Mouse (Mus musculus) liver, adult 2 months (tissue): Measurements from ENCODE around the gene Vars2. TPM values are rescaled to one million over a fixed set of nuclear protein-coding genes. Genes with fewer than 3 reads are reported as not detected.
A peak's percentile ranks its signal among the peaks of the same experiment; 100 is the strongest.

ENCODE experiments used
- DNase-seq: peaks from one replicate; pipeline ENCODE4 v3.0.0-alpha.2; 2011; ENCODE audit warnings: low read depth, low spot score; ENCODE audit errors: extremely low read depth
- H3K27ac ChIP-seq: fragments of 200-500 bp; replicated peaks from 2 replicates; pipeline ENCODE4 v1.5.1; 2012; ENCODE audit warnings: low read depth, mild to moderate bottlenecking, control low read depth, inconsistent platforms, low read length; ENCODE audit not compliant: insufficient read depth
- H3K27me3 ChIP-seq: fragments of 200-500 bp; 2 replicates; pipeline ENCODE4 v1.6.1; 2012; ENCODE audit warnings: mild to moderate bottlenecking, moderate library complexity, low read length, inconsistent platforms; ENCODE audit not compliant: control insufficient read depth, insufficient read depth
- H3K36me3 ChIP-seq: fragments of 200-500 bp; 2 replicates; pipeline ENCODE4 v1.6.1; 2012; ENCODE audit warnings: low read length, inconsistent platforms; ENCODE audit not compliant: control insufficient read depth, insufficient read depth
- H3K4me1 ChIP-seq: fragments of 200-500 bp; 2 replicates; pipeline ENCODE4 v1.6.1; 2011; ENCODE audit warnings: low read length; ENCODE audit not compliant: control insufficient read depth, insufficient read depth
- H3K4me3 ChIP-seq: fragments of 200-500 bp; 2 replicates; pipeline ENCODE4 v1.5.1; 2011; ENCODE audit warnings: low read depth, mild to moderate bottlenecking, control low read depth, low read length, moderate library complexity; ENCODE audit not compliant: insufficient read depth
- H3K79me2 ChIP-seq: fragments of 200-500 bp; 2 replicates; pipeline ENCODE4 v1.6.1; 2012; ENCODE audit warnings: inconsistent platforms, mild to moderate bottlenecking, low read length, moderate library complexity; ENCODE audit not compliant: control insufficient read depth, insufficient read depth
- H3K9ac ChIP-seq: fragments of 200-500 bp; 2 replicates; pipeline ENCODE4 v1.6.1; 2012; ENCODE audit warnings: low read depth, mild to moderate bottlenecking, control low read depth, inconsistent platforms, low read length
- CTCF ChIP-seq: fragments of 200-500 bp; IDR thresholded peaks from 2 replicates; pipeline ENCODE4 v1.5.1; 2011; ENCODE audit warnings: low read depth, low read length, control low read depth
- POLR2A ChIP-seq: fragments of 200-500 bp; IDR thresholded peaks from 2 replicates; pipeline ENCODE4 v1.6.1; 2011; ENCODE audit warnings: low read length, control low read depth; ENCODE audit not compliant: insufficient read depth; ENCODE audit errors: extremely low read depth
- WGBS: fragments of 180-500 bp; shearing (Covaris S2); methylation state at CpG from one replicate; pipeline ENCODE4 v1.1.7; 2018; 5-methylcytosine and 5-hydroxymethylcytosine counted together
- polyA plus RNA-seq: library from polyadenylated mRNA; depleted of rRNA; stranded (reverse); fragments of >200 nt; gene quantifications from 2 replicates; pipeline ENCODE4 v1.2.3, GENCODE M21; 2012; rRNA removed
- total RNA-seq: library from RNA; depleted of rRNA; stranded (reverse); fragments of >200 nt; gene quantifications from 2 replicates; pipeline ENCODE4 v1.2.3, GENCODE M21; 2014; rRNA removed

Gene Vars2
- total RNA-seq: 6.6 and 11.1 TPM in 2 replicates
- 22.6 and 29.6 TPM in 2 replicates for polyA plus RNA-seq

DNA sequence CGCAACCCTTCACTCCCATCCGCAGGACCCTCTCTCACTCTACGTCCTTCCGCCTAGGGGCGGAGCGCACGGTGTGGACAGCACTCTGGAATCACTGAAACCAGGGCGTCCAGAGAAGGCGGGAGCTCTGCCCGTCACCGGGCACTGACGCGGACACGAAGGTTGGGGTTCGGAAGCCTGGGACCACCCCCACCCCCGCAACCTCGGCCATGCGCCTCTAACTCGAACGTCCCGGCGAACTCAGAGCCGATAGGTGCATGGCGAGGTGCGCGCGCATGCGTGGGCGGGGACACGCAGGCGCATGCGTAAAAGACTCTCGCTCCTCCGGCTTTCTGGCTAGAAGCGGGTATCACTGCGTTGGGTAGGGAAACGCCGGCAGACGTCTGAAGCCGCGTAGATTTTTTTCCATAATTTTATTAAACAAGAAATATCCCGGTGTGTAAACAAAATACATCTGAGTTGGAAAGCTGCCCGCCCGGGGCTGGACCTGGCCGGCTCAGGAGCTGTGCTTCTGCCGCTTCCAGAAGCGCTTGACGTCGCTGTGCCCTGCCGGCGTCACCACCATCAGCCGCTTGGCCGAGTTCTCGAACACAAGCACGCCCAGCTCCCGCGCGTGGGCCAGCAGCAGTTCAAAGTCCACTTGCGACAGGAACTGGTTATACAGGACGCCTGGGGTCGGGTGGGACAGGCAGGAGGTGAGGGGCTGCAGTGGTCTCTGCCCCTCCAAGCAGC lies at the start of gene Vars2:
TSS of gene Vars2 (minus strand) at position 259 of the 732 bp plus-strand sequence.
- H3K27ac ChIP-seq: peak within 1 kb of the TSS; percentile 42
- H3K9ac ChIP-seq: peak within 1 kb of the TSS; percentile 79
- no peaks in the 10 kb centered on the region for H3K79me2 ChIP-seq
- DNase-seq: peak; percentile 80
- H3K4me3 ChIP-seq: peak within 1 kb of the TSS; percentile 66
- TF ChIP-seq CTCF: no peak; the same call in 1 of the 2 replicates
- peak; percentile 84 for TF ChIP-seq POLR2A
- 0 out of 2 replicates have a peak, but pooled peaks cover 2% of the 10 kb centered on the region for H3K4me1 ChIP-seq
- H3K27me3 ChIP-seq: no peaks in the 10 kb centered on the region
- under 1% methylated on average over 61 of the region's 61 CpGs for whole genome bisulfite sequencing
- H3K36me3 ChIP-seq: no peaks in the 10 kb centered on the region; the same call in 1 of the 2 replicates

DNA sequence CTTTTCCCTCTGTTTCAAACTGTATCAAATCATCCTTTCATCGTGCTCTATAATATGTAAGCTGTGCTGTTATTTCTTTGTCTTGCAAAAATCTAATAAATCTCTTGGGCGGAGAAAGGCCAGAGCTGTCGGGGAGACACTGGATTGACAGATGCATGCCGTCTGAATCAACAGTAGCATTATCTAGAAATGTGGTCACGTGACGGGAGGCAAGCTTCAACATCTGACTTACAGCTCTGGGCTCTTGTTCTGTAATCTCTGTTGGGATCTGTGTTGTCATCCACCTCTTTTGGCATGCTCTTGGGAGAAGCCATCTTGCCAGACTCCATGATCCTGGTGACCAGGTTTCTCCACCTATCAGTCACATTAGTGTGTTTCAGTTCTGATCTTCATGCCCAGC lies 49.7 kb upstream of the Vars2 start:
- no peaks in the 10 kb centered on the region for H3K4me1 ChIP-seq
- H3K79me2 ChIP-seq: no peaks in the 10 kb centered on the region
- no peaks in the 10 kb centered on the region for H3K27me3 ChIP-seq
- H3K27ac ChIP-seq: no peak overlapping the region
- no peak overlapping the region for H3K9ac ChIP-seq
- 93% methylated on average over 6 of the region's 6 CpGs for WGBS
- no peak overlapping the region for H3K4me3 ChIP-seq
- H3K36me3 ChIP-seq: no peaks in the 10 kb centered on the region
- no peak for DNase-seq
- TF ChIP-seq POLR2A (no peak), CTCF (no peak)

DNA sequence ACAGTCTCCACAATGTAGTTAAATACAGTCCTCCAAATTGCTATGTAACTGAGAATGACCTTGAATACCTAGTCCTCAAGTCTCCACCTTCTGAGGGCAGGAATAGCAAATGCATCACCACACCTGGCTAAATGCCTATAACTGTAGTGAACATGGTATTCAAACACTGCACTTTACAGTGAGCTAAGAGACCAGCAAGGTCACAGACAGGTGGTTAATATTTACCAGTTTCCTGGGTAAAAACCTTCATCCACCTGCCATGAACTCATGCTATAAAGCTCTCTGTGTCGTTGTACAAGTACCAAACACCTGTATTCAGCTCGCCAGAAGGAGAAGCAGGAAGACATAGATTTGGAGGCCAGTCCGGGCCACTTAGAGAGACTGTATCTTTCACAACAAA lies 48.7 kb upstream of the Vars2 start:
- TF ChIP-seq POLR2A: no peak
- TF ChIP-seq CTCF: no peak
- Histone ChIP-seq H3K79me2 (no peaks in the 10 kb centered on the region), H3K36me3 (no peaks in the 10 kb centered on the region), H3K4me3 (no peak overlapping the region), H3K4me1 (no peaks in the 10 kb centered on the region), H3K9ac (no peak overlapping the region), H3K27ac (no peak overlapping the region), H3K27me3 (no peaks in the 10 kb centered on the region)
- WGBS: 50% methylated on average over 3 of the region's 3 CpGs
- no peak for DNase-seq

DNA sequence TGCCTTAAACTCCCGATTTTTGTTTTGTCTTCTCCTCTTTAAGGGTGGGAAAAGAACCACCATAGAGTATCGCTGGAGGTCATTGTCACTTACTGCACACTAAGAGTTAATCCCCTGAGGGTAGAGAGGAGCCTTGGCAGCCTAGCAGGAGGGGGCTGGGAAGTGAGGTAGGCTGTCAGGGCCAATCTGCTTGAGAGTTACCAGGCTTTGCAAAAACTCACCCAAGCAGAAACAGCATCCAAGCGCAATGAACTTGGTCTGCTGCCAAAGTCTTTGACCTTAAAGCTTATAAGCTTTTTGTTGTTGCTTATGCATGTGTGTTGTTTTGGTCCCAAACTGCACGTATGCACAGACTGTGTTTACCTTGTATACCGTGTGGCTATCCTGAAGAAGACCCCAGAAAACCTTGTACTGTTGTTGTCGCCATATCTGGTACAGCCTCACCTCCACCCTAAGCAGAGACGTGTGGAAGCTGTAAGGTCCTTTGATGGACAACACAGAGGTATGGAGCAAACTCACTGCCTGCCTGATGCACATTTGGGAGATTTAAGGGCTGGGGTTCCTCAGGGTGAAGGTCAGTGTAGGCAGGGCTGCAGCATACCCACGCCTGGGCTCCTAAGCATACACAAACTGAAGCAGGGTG lies 43.4 kb upstream of the Vars2 start:
- TF ChIP-seq CTCF (no peak), POLR2A (no peak)
- Histone ChIP-seq H3K27ac (no peak overlapping the region), H3K4me3 (no peak overlapping the region), H3K27me3 (no peaks in the 10 kb centered on the region), H3K36me3 (no peaks in the 10 kb centered on the region), H3K4me1 (no peaks in the 10 kb centered on the region), H3K79me2 (no peaks in the 10 kb centered on the region), H3K9ac (no peak overlapping the region)
- WGBS: 54% methylated on average over 8 of the region's 8 CpGs
- DNase-seq: no peak

DNA sequence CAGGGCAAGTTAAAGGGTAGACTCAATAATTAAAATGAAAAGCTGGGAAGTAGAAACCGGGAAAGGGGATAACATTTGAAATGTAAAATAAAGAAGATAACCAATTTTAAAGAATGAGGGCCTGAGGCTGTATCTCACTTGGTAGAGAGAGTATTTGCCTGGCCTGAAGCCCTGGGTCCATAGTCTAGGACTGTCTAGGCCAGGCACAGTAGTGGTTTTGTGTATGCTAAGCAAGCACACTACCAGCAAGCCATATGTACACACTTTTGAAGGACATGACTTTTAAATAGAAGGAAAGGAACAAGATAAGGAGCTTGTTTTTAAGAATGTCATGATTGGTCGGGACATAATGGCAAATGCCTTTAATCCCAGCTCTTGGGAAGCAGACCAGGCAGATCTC lies 41.2 kb upstream of the Vars2 start:
- no peaks in the 10 kb centered on the region for H3K4me1 ChIP-seq
- WGBS: 42% methylated on average over 2 of the region's 2 CpGs
- no peak overlapping the region for H3K27ac ChIP-seq
- H3K79me2 ChIP-seq: no peaks in the 10 kb centered on the region
- H3K4me3 ChIP-seq: no peak overlapping the region
- H3K9ac ChIP-seq: no peak overlapping the region
- no peaks in the 10 kb centered on the region for H3K36me3 ChIP-seq
- TF ChIP-seq POLR2A: no peak
- no peak for TF ChIP-seq CTCF
- no peak for DNase-seq
- H3K27me3 ChIP-seq: no peaks in the 10 kb centered on the region

DNA sequence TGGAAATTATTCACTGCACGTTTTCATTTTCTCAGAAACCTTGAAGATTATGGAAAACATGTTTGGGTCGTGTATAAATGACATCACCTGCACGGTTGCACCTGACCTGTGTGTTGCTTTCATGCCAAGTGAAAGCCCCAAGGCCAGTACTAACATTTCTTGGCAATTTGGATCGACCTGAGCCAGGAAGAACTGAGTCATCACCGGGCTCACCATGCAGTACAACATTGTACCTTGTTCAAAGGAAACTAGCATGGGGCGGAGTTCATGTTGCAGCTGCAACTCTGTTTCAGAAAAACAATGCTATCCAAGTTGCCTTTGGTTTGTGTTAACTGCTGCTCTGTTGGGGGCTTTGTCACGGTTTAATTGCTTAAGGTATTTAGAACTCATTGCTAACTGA lies 40.5 kb upstream of the Vars2 start:
- Histone ChIP-seq H3K27me3 (no peaks in the 10 kb centered on the region), H3K9ac (no peak overlapping the region), H3K36me3 (no peaks in the 10 kb centered on the region), H3K4me3 (no peak overlapping the region), H3K79me2 (no peaks in the 10 kb centered on the region), H3K4me1 (no peaks in the 10 kb centered on the region), H3K27ac (no peak overlapping the region)
- DNase-seq: no peak
- TF ChIP-seq POLR2A: no peak
- no peak for TF ChIP-seq CTCF
- 45% methylated on average over 7 of the region's 7 CpGs for WGBS
